Mouse (Mus musculus): ENCODE measurements around the gene Psmd4.
A peak's percentile ranks its signal among the peaks of the same experiment; 100 is the strongest.
"Not testable (repeated sequence)": the region's sequence is repeated elsewhere in the genome, so short reads cannot be mapped to it uniquely, and the experiment has no call there.

Psmd4 gene

GRCm38 (mm10) chr3:95025202-95025601, 17.2 kb downstream of the Psmd4 start:
- no peak for DNase-seq (ENCODE audit: low read depth, low spot score)

GRCm38 (mm10) chr3:95024551-95024950, 17.9 kb downstream of the Psmd4 start:
- DNase-seq (ENCODE audit: low read depth, low spot score): peak; percentile 80

- DNase-seq (ENCODE audit: low read depth, low spot score): not testable (repeated sequence)
These were observed 21.5 kb downstream of the Psmd4 start for GRCm38 (mm10) chr3:95020956-95021355.

- DNase-seq (ENCODE audit: low read depth, low spot score): no peak
These were observed 23.7 kb downstream of the Psmd4 start for GRCm38 (mm10) chr3:95018741-95019140.

- no peak for DNase-seq (ENCODE audit: low read depth, low spot score)
These were observed 25.8 kb downstream of the Psmd4 start for GRCm38 (mm10) chr3:95016532-95017056.

- DNase-seq (ENCODE audit: low read depth, low spot score): peak; percentile 95
These were observed 26.4 kb downstream of the Psmd4 start for GRCm38 (mm10) chr3:95015891-95016531.

- peak; percentile 100 for DNase-seq (ENCODE audit: low read depth, low spot score)
These were observed 27.0 kb downstream of the Psmd4 start, which contains the start of gene Zfp687 for GRCm38 (mm10) chr3:95015337-95015872. TSS of gene Zfp687 (minus strand) at chr3:95015448.

- no peak for DNase-seq (ENCODE audit: low read depth, low spot score)
These were observed 27.8 kb downstream of the Psmd4 start for GRCm38 (mm10) chr3:95014428-95015151.

GRCm38 (mm10) chr3:95013699-95014427, 28.6 kb downstream of the Psmd4 start:
- DNase-seq (ENCODE audit: low read depth, low spot score): no peak

GRCm38 (mm10) chr3:95012982-95013381, 29.4 kb downstream of the Psmd4 start:
- no peak for DNase-seq (ENCODE audit: low read depth, low spot score)

- DNase-seq (ENCODE audit: low read depth, low spot score): no peak
These were observed 32.0 kb downstream of the Psmd4 start for GRCm38 (mm10) chr3:95010396-95010795.

- no peak for DNase-seq (ENCODE audit: low read depth, low spot score)
These were observed 34.7 kb downstream of the Psmd4 start for GRCm38 (mm10) chr3:95007706-95008105.

GRCm38 (mm10) chr3:95005651-95006050, 36.8 kb downstream of the Psmd4 start:
- DNase-seq (ENCODE audit: low read depth, low spot score): no peak

GRCm38 (mm10) chr3:95003273-95003672, 39.1 kb downstream of the Psmd4 start:
- DNase-seq (ENCODE audit: low read depth, low spot score): no peak

GRCm38 (mm10) chr3:95002569-95002968, 39.8 kb downstream of the Psmd4 start:
- DNase-seq (ENCODE audit: low read depth, low spot score): no peak

GRCm38 (mm10) chr3:94996946-94997345, 45.5 kb downstream of the Psmd4 start:
- DNase-seq (ENCODE audit: low read depth, low spot score): no peak

- no peak for DNase-seq (ENCODE audit: low read depth, low spot score)
These were observed 53.2 kb downstream of the Psmd4 start for GRCm38 (mm10) chr3:94989159-94989761.

- no peak for DNase-seq (ENCODE audit: low read depth, low spot score)
These were observed 54.8 kb downstream of the Psmd4 start for GRCm38 (mm10) chr3:94987578-94987977.

- no peak for DNase-seq (ENCODE audit: low read depth, low spot score)
These were observed 56.9 kb downstream of the Psmd4 start for GRCm38 (mm10) chr3:94985513-94985912.

- no peak for DNase-seq (ENCODE audit: low read depth, low spot score)
These were observed 58.1 kb downstream of the Psmd4 start for GRCm38 (mm10) chr3:94984312-94984711.

Data from telencephalon, adult 2 months (tissue).